Mouse (Mus musculus) ES-E14 (cell line): ENCODE measurements around the gene Inf2.

ENCODE experiments used
- HCFC1 ChIP-seq: IDR thresholded peaks from 2 replicates; pipeline ENCODE4 v1.6.1; 2012; ENCODE audit warnings: low read length, inconsistent platforms, borderline replicate concordance; ENCODE audit not compliant: insufficient read depth
- MAFK ChIP-seq: IDR thresholded peaks from 2 replicates; pipeline ENCODE4 v1.6.1; 2014; ENCODE audit warnings: mild to moderate bottlenecking, low read depth, low read length, inconsistent platforms; ENCODE audit not compliant: insufficient read depth
- ZC3H11A ChIP-seq: IDR thresholded peaks from 2 replicates; pipeline ENCODE4 v1.6.1; 2012; ENCODE audit warnings: low read depth, mild to moderate bottlenecking, inconsistent platforms, low read length, borderline replicate concordance
- ZNF384 ChIP-seq: IDR thresholded peaks from 2 replicates; pipeline ENCODE4 v1.6.1; 2012; ENCODE audit warnings: low read depth, low read length, inconsistent platforms

DNA sequence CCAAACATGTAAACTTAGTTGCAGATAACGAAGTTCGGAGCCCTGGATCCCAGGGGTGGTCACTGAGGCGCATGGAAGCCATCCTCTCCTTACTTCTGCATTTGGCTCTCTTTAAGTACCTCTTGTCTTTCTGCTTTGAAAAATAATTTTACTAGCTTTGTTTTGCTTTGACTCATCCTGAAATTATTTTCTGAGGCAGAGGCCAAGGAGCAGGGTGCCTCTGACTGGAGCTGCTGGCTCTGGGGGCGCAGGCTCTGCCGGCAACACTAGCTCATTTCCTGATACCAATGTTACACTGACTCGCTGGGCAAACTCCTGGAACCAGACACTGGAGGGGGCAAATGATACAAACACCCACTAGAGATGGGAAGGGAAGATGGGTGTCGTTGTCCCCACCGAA is 8.7 kb upstream of the Inf2 start:
- no peak for TF ChIP-seq HCFC1
- TF ChIP-seq ZNF384 = no peak
- TF ChIP-seq ZC3H11A = no peak
- no peak for TF ChIP-seq MAFK
